Mouse (Mus musculus) erythroid progenitor cell, adult 5-6 weeks (primary cell): Measurements from ENCODE around the gene Majin. TPM values are rescaled to one million over a fixed set of nuclear protein-coding genes. Genes with fewer than 3 reads are reported as not detected.

Experiments used
- ATAC-seq: replicated peaks from 2 replicates; pipeline ENCODE4 v1.8.0; 2016; ENCODE audit warnings: moderate number of reproducible peaks, mild to moderate bottlenecking, moderate TSS enrichment, inconsistent platforms; ENCODE audit not compliant: poor library complexity, low FRiP score, severe bottlenecking
- total RNA-seq, 2 experiments: library from RNA; stranded (forward) in 1 of 2; stranded (reverse) in 1 of 2; fragments of 150-400 nt in 1 of 2; fragments of 186-747, 209-891 nt in 1 of 2; gene quantifications; 2 replicates each; pipeline versions ENCODE4 v1.2.3 to v1.2.4; 2015 to 2017; ENCODE audit warnings: low replicate concordance in 2 of 2

Majin gene
- total RNA-seq (2015; ENCODE audit: low replicate concordance) (not detected in 2 replicates), total RNA-seq (2017; ENCODE audit: low replicate concordance) (not detected in 2 replicates)

- no peak for ATAC-seq
Observed at GRCm38 (mm10) chr19:6184131-6184530, at the start of gene Majin. Majin (plus strand) TSS chr19:6184388.

GRCm38 (mm10) chr19:6136397-6136796 lies 47.8 kb upstream of the Majin start:
- no peak for ATAC-seq

- no peak for ATAC-seq
Observed at GRCm38 (mm10) chr19:6139701-6140100, 44.5 kb upstream of the Majin start.

GRCm38 (mm10) chr19:6140374-6140677 lies 43.9 kb upstream of the Majin start:
- ATAC-seq: peak; percentile 28; the same call in 1 of the 2 replicates

GRCm38 (mm10) chr19:6140678-6141393 lies 43.4 kb upstream of the Majin start, which contains the start of gene Batf2:
Batf2 (plus strand) TSS chr19:6140983.
- peak; percentile 90 for ATAC-seq

GRCm38 (mm10) chr19:6141394-6141749 lies 42.8 kb upstream of the Majin start, which contains the start of gene Arl2:
Arl2 (minus strand) TSS chr19:6141548.
- peak; percentile 80 for ATAC-seq

GRCm38 (mm10) chr19:6144842-6145241 lies 39.3 kb upstream of the Majin start:
- no peak for ATAC-seq

GRCm38 (mm10) chr19:6155174-6155573 lies 29.0 kb upstream of the Majin start:
- ATAC-seq: no peak

- ATAC-seq: no peak
Observed at GRCm38 (mm10) chr19:6156372-6156771, 27.8 kb upstream of the Majin start.

GRCm38 (mm10) chr19:6157220-6157619 lies 27.0 kb upstream of the Majin start:
- no peak for ATAC-seq

GRCm38 (mm10) chr19:6163872-6164547 lies 20.2 kb upstream of the Majin start:
- peak; percentile 47; the same call in 1 of the 2 replicates for ATAC-seq

GRCm38 (mm10) chr19:6166750-6167149 lies 17.4 kb upstream of the Majin start:
- ATAC-seq: no peak

- ATAC-seq: 0 out of 2 replicates have a peak, but pooled peaks have one; percentile 27
Observed at GRCm38 (mm10) chr19:6171215-6171614, 13.0 kb upstream of the Majin start.

GRCm38 (mm10) chr19:6174771-6175170 lies 9.4 kb upstream of the Majin start:
- ATAC-seq: no peak

- no peak for ATAC-seq
Observed at GRCm38 (mm10) chr19:6178775-6179174, 5.4 kb upstream of the Majin start.

- no peak for ATAC-seq
Observed at GRCm38 (mm10) chr19:6181629-6182028, 2.6 kb upstream of the Majin start.

- no peak for ATAC-seq
Observed at GRCm38 (mm10) chr19:6182534-6182933, 1.7 kb upstream of the Majin start.

- ATAC-seq: no peak
Observed at GRCm38 (mm10) chr19:6204265-6204664, 20.1 kb downstream of the Majin start.

GRCm38 (mm10) chr19:6206716-6207115 lies 22.5 kb downstream of the Majin start:
- ATAC-seq: no peak

GRCm38 (mm10) chr19:6216046-6216705 lies 32.0 kb downstream of the Majin start:
- ATAC-seq: no peak

- ATAC-seq: no peak
Observed at GRCm38 (mm10) chr19:6218606-6219005, 34.4 kb downstream of the Majin start.
